7 mouse cellular contexts compared by ENCODE assay signal in genomic region chr11:120485251-120485650, GRCm38 (mm10). TPM values are rescaled to one million over a fixed set of nuclear protein-coding genes. Genes with fewer than 3 reads are reported as not detected.
A peak's percentile ranks its signal among the peaks of the same experiment; 100 is the strongest.
DNase-seq lines count a peak whose midpoint lies in the region; ATAC-seq and TF ChIP-seq lines count a peak whose summit lies in the region.

No protein-coding gene starts in this region.

- 0 out of 2 replicates have a peak overlapping the region, but pooled peaks have one; percentile 91 for H3K27ac ChIP-seq in hindbrain, embryonic 14.5 days
- H3K27ac ChIP-seq in liver, embryonic 13.5 days = peak overlapping the region; percentile 80

- no peaks in the 10 kb centered on the region for H3K27me3 ChIP-seq in E14TG2a.4 (ENCODE audit: insufficient read depth, low read length)
- H3K27me3 ChIP-seq in hindbrain, embryonic 14.5 days (ENCODE audit: control insufficient read depth, insufficient read depth, low read length) = no peaks in the 10 kb centered on the region
- H3K27me3 ChIP-seq in liver, embryonic 13.5 days = no peaks in the 10 kb centered on the region

- H3K4me2 ChIP-seq in hindbrain, embryonic 14.5 days (replicated peaks) = peak overlapping the region; percentile 92
- peak overlapping the region; percentile 92 for H3K4me2 ChIP-seq in liver, embryonic 13.5 days

- no peak for ATAC-seq in hindbrain, embryonic 14.5 days (ENCODE audit: low FRiP score)
- no peak for ATAC-seq in liver, embryonic 13.5 days (ENCODE audit: low read depth)
- no peak for ATAC-seq in inflammation-experienced regulatory T-cells, adult 6 months

- H3K4me1 ChIP-seq in E14TG2a.4 (replicated peaks; ENCODE audit: low read depth, low read length) = peaks cover 69% of the 10 kb centered on the region
- peaks cover 17% of the 10 kb centered on the region for H3K4me1 ChIP-seq in hindbrain, embryonic 14.5 days (replicated peaks; ENCODE audit: control insufficient read depth, insufficient read depth, low read length)
- H3K4me1 ChIP-seq in liver, embryonic 13.5 days (replicated peaks) = peaks cover 64% of the 10 kb centered on the region

- intact Hi-C loops in left cerebral cortex, postnatal 14 days (cut with DNase I) = no loop called here

- H3K36me3 ChIP-seq in E14TG2a.4 (ENCODE audit: insufficient read depth, low read length) = peaks cover 84% of the 10 kb centered on the region
- peaks cover 78% of the 10 kb centered on the region for H3K36me3 ChIP-seq in hindbrain, embryonic 14.5 days (replicated peaks; ENCODE audit: control insufficient read depth, insufficient read depth)
- H3K36me3 ChIP-seq in liver, embryonic 13.5 days = peaks cover 80% of the 10 kb centered on the region

- DNase-seq in CD4-positive helper T cell, adult 2 months (ENCODE audit: low read depth, low spot score) = peak; percentile 11
- DNase-seq in hindbrain, embryonic 14.5 days (ENCODE audit: low spot score) = no peak
- DNase-seq in liver, embryonic 13.5 days = no peak
- DNase-seq in left cerebral cortex, postnatal 14 days (ENCODE audit: low spot score in 2 of 2) = no peak
- DNase-seq in right cerebral cortex, postnatal 25 days = no peak

- WGBS in hindbrain, embryonic 14.5 days = 10% methylated on average over 10 of the region's 10 CpGs
- 2% methylated on average over 10 of the region's 10 CpGs for WGBS in liver, embryonic 13.5 days (ENCODE audit: insufficient replicate concordance)

- H3K4me3 ChIP-seq in E14TG2a.4 (replicated peaks; ENCODE audit: low read length) = peak overlapping the region; percentile 99
- H3K4me3 ChIP-seq in hindbrain, embryonic 14.5 days (replicated peaks; ENCODE audit: low read length) = peak overlapping the region; percentile 85
- peak overlapping the region; percentile 85 for H3K4me3 ChIP-seq in liver, embryonic 13.5 days (replicated peaks)

- H3K9ac ChIP-seq in hindbrain, embryonic 14.5 days = peak overlapping the region; percentile 89
- H3K9ac ChIP-seq in liver, embryonic 13.5 days = peak overlapping the region; percentile 93

- no peaks in the 10 kb centered on the region for H3K9me3 ChIP-seq in E14TG2a.4 (ENCODE audit: low read length)
- no peaks in the 10 kb centered on the region for H3K9me3 ChIP-seq in hindbrain, embryonic 14.5 days (ENCODE audit: control insufficient read depth, low read length)
- H3K9me3 ChIP-seq in liver, embryonic 13.5 days (replicated peaks) = no peaks in the 10 kb centered on the region

- TF ChIP-seq CTCF in E14TG2a.4 (conservative IDR thresholded peaks at IDR 0.05; ENCODE audit: low read length) = no peak

RNA-seq across cellular contexts. Expression of gene Mrpl12, which starts 0.8 kb away (rescaled TPM):
- polyA plus RNA-seq in hindbrain, embryonic 14.5 days (2014; fragmentation: Nextera tagmentation; extraction: Ambion mirVana) = 131 and 132 TPM in 2 replicates
- polyA plus RNA-seq in liver, embryonic 13.5 days (2015; fragmentation: Nextera tagmentation; extraction: Ambion mirVana) = 142 and 150 TPM in 2 replicates
- polyA plus RNA-seq in inflammation-experienced regulatory T-cells, adult 6 months (2017; shearing (Covaris generic)) = 10 to 100 TPM; 54.6 to 78.9 (median 73.0) TPM
- total RNA-seq in left cerebral cortex, postnatal 14 days (2021) = 10 to 100 TPM; 74.6 to 78.2 TPM

RNA-seq across cellular contexts. Expression of gene Slc25a10, which starts 6.4 kb away (rescaled TPM):
- 28.5 and 29.8 TPM in 2 replicates for polyA plus RNA-seq in hindbrain, embryonic 14.5 days (2014; fragmentation: Nextera tagmentation; extraction: Ambion mirVana)
- 42.2 and 44.1 TPM in 2 replicates for polyA plus RNA-seq in liver, embryonic 13.5 days (2015; fragmentation: Nextera tagmentation; extraction: Ambion mirVana)
- 10 to 100 TPM; 12.4 to 14.3 (median 12.7) TPM for polyA plus RNA-seq in inflammation-experienced regulatory T-cells, adult 6 months (2017; shearing (Covaris generic))
- 10 to 100 TPM; 19.2 to 22.3 TPM for total RNA-seq in left cerebral cortex, postnatal 14 days (2021)

RNA-seq across cellular contexts. Expression of gene Arl16, which starts 17.8 kb away (rescaled TPM):
- 56.1 and 56.3 TPM in 2 replicates for polyA plus RNA-seq in hindbrain, embryonic 14.5 days (2014; fragmentation: Nextera tagmentation; extraction: Ambion mirVana)
- polyA plus RNA-seq in liver, embryonic 13.5 days (2015; fragmentation: Nextera tagmentation; extraction: Ambion mirVana) = 15.9 and 16.0 TPM in 2 replicates
- polyA plus RNA-seq in inflammation-experienced regulatory T-cells, adult 6 months (2017; shearing (Covaris generic)) = 10 to 100 TPM; 28.8 to 39.7 (median 33.1) TPM
- total RNA-seq in left cerebral cortex, postnatal 14 days (2021) = 10 to 100 TPM; 59.5 to 60.1 TPM

RNA-seq across cellular contexts. Expression of gene Ccdc137, which starts 27.3 kb away (rescaled TPM):
- polyA plus RNA-seq in hindbrain, embryonic 14.5 days (2014; fragmentation: Nextera tagmentation; extraction: Ambion mirVana) = 19.9 and 20.8 TPM in 2 replicates
- 20.2 and 23.1 TPM in 2 replicates for polyA plus RNA-seq in liver, embryonic 13.5 days (2015; fragmentation: Nextera tagmentation; extraction: Ambion mirVana)
- polyA plus RNA-seq in inflammation-experienced regulatory T-cells, adult 6 months (2017; shearing (Covaris generic)) = 10 to 100 TPM; 17.8 to 26.0 (median 17.9) TPM
- 10 to 100 TPM; 23.1 TPM for total RNA-seq in left cerebral cortex, postnatal 14 days (2021)

RNA-seq across cellular contexts. Expression of gene Oxld1, which starts 27.4 kb away (rescaled TPM):
- 11.4 and 12.4 TPM in 2 replicates for polyA plus RNA-seq in hindbrain, embryonic 14.5 days (2014; fragmentation: Nextera tagmentation; extraction: Ambion mirVana)
- 8.4 and 9.5 TPM in 2 replicates for polyA plus RNA-seq in liver, embryonic 13.5 days (2015; fragmentation: Nextera tagmentation; extraction: Ambion mirVana)
- polyA plus RNA-seq in inflammation-experienced regulatory T-cells, adult 6 months (2017; shearing (Covaris generic)) = 1 to 10 TPM; 4.8 to 6.8 (median 5.1) TPM
- 10 to 100 TPM; 13.0 to 14.7 TPM for total RNA-seq in left cerebral cortex, postnatal 14 days (2021)
